Mouse (Mus musculus): Measurements from ENCODE around the gene Ccdc107. TPM values are rescaled to one million over a fixed set of nuclear protein-coding genes. Genes with fewer than 3 reads are reported as not detected.
A peak's percentile ranks its signal among the peaks of the same experiment; 100 is the strongest.

Ccdc107 gene
- polyA plus RNA-seq, 1 experiment from 2014 or later: 54.3 TPM

GRCm38 (mm10) chr4:43499407-43500333 lies 7.0 kb downstream of the Ccdc107 start, which contains the start of gene Arhgef39:
Gene Arhgef39 (minus strand): TSS chr4:43499695.
- no peaks in the 10 kb centered on the region; the same call in 1 of the 2 replicates for H3K27me3 ChIP-seq (ENCODE audit: control insufficient read depth, insufficient read depth, low read length)
- 7% methylated on average over 50 of the region's 50 CpGs for WGBS
- peak within 1 kb of the TSS; percentile 69 for H3K4me2 ChIP-seq (ENCODE audit: low read depth, low read length, severe bottlenecking)
- H3K27ac ChIP-seq (ENCODE audit: low read depth, low read length): no peak within 1 kb of the TSS
- peak within 1 kb of the TSS; percentile 72 for H3K9ac ChIP-seq (ENCODE audit: low read length)
- peak; percentile 91 for DNase-seq (ENCODE audit: low spot score)
- H3K9me3 ChIP-seq (ENCODE audit: control insufficient read depth, low read length): no peaks in the 10 kb centered on the region
- peak; percentile 91 for ATAC-seq (replicated peaks; ENCODE audit: low FRiP score)
- H3K4me1 ChIP-seq (replicated peaks; ENCODE audit: control insufficient read depth, insufficient read depth, low read length): peaks cover 14% of the 10 kb centered on the region; the same call in 1 of the 2 replicates
- H3K4me3 ChIP-seq (ENCODE audit: low read depth, low read length): peak within 1 kb of the TSS; percentile 54
- peaks cover 2% of the 10 kb centered on the region; the same call in 1 of the 2 replicates for H3K36me3 ChIP-seq (ENCODE audit: control insufficient read depth, insufficient read depth, low read length)

DNA sequence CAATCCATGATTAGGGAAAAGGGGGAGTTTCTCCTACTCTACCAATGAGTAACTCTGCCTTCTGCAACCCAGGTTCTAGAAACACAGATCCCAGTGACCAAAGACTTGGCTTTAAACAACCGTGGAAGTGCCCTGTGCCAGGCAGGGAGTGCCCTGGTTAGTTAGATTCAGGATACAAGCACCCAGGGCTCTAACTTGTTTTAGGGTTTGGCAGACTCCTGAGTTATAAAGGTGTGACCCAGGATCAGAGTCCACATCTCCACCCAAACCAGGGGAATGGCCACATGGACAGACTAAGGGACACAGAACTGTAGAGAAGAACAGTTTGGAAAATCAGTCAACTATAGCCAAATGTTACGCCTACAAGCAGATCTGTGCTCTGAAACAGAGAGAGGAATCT lies 10.3 kb downstream of the Ccdc107 start:
- Histone ChIP-seq H3K9me3 (ENCODE audit: control insufficient read depth, low read length) (no peaks in the 10 kb centered on the region), H3K4me2 (ENCODE audit: low read depth, low read length, severe bottlenecking) (no peak overlapping the region), H3K27ac (ENCODE audit: low read depth, low read length) (no peak overlapping the region), H3K36me3 (ENCODE audit: control insufficient read depth, insufficient read depth, low read length) (no peaks in the 10 kb centered on the region), H3K27me3 (ENCODE audit: control insufficient read depth, insufficient read depth, low read length) (peaks cover 3% of the 10 kb centered on the region), H3K4me3 (ENCODE audit: low read depth, low read length) (no peak overlapping the region), H3K4me1 (replicated peaks; ENCODE audit: control insufficient read depth, insufficient read depth, low read length) (peaks cover 8% of the 10 kb centered on the region; the same call in 1 of the 2 replicates), H3K9ac (ENCODE audit: low read length) (no peak overlapping the region)
- ATAC-seq (replicated peaks; ENCODE audit: low FRiP score): no peak
- 79% methylated on average over 2 of the region's 2 CpGs for WGBS
- DNase-seq (ENCODE audit: low spot score): no peak

DNA sequence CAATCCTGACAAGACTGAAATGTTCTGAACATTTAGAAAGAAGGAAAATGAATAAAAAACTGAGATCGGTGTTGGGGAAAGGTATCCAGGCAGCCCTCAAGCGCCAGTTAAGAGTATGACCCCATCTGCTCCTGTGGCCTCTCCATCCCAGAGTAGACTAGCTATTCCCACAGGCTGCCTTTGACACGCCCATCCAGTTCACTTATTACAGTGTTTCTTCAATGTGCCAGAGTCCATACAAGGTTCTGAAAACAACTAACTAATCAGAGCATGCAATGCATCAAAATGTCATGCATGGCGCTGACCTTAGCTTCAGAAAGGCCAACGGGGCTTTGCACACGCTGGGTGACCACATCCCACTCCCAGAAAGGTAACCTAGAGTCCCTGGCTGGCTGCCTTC lies 10.8 kb downstream of the Ccdc107 start:
- Histone ChIP-seq H3K9ac (ENCODE audit: low read length) (no peak overlapping the region), H3K27ac (ENCODE audit: low read depth, low read length) (no peak overlapping the region), H3K36me3 (ENCODE audit: control insufficient read depth, insufficient read depth, low read length) (no peaks in the 10 kb centered on the region), H3K4me1 (replicated peaks; ENCODE audit: control insufficient read depth, insufficient read depth, low read length) (peaks cover 6% of the 10 kb centered on the region; the same call in 1 of the 2 replicates), H3K9me3 (ENCODE audit: control insufficient read depth, low read length) (no peaks in the 10 kb centered on the region), H3K4me3 (ENCODE audit: low read depth, low read length) (no peak overlapping the region), H3K4me2 (ENCODE audit: low read depth, low read length, severe bottlenecking) (no peak overlapping the region), H3K27me3 (ENCODE audit: control insufficient read depth, insufficient read depth, low read length) (peaks cover 3% of the 10 kb centered on the region)
- ATAC-seq (replicated peaks; ENCODE audit: low FRiP score): no peak
- DNase-seq (ENCODE audit: low spot score): no peak
- 84% methylated on average over 6 of the region's 6 CpGs for WGBS

DNA sequence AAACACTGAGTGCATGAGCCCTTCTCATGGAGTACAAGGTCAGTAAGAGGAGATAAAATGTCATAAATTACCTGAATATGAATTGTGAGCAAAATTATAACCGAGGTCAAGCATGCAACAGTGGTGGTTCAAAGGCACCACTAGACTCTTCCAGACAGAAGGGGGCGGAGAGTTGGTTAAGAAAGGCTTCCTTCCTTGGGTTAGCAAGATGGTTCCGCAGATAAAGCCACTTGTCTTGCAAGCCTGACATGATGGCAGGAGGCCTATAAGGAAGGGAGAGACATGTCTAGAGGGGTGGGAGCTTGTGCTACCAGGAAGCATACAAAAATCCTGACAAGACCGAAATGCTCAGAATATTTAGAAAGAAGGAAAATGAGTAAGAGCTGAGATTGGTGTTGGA lies 11.6 kb downstream of the Ccdc107 start:
- Histone ChIP-seq H3K4me1 (replicated peaks; ENCODE audit: control insufficient read depth, insufficient read depth, low read length) (peaks cover 9% of the 10 kb centered on the region; the same call in 1 of the 2 replicates), H3K4me2 (ENCODE audit: low read depth, low read length, severe bottlenecking) (no peak overlapping the region), H3K27ac (ENCODE audit: low read depth, low read length) (no peak overlapping the region), H3K9me3 (ENCODE audit: control insufficient read depth, low read length) (no peaks in the 10 kb centered on the region), H3K36me3 (ENCODE audit: control insufficient read depth, insufficient read depth, low read length) (no peaks in the 10 kb centered on the region), H3K9ac (ENCODE audit: low read length) (no peak overlapping the region), H3K4me3 (ENCODE audit: low read depth, low read length) (no peak overlapping the region), H3K27me3 (ENCODE audit: control insufficient read depth, insufficient read depth, low read length) (peaks cover 3% of the 10 kb centered on the region)
- 86% methylated on average over 4 of the region's 4 CpGs for WGBS
- ATAC-seq (replicated peaks; ENCODE audit: low FRiP score) (no peak), DNase-seq (ENCODE audit: low spot score) (no peak)

GRCm38 (mm10) chr4:43506074-43506473 lies 13.4 kb downstream of the Ccdc107 start:
- no peak overlapping the region for H3K4me3 ChIP-seq (ENCODE audit: low read depth, low read length)
- H3K4me2 ChIP-seq (ENCODE audit: low read depth, low read length, severe bottlenecking): no peak overlapping the region
- 80% methylated on average over 8 of the region's 8 CpGs for WGBS
- peaks cover 3% of the 10 kb centered on the region for H3K27me3 ChIP-seq (ENCODE audit: control insufficient read depth, insufficient read depth, low read length)
- no peak overlapping the region for H3K9ac ChIP-seq (ENCODE audit: low read length)
- DNase-seq (ENCODE audit: low spot score): no peak
- H3K27ac ChIP-seq (ENCODE audit: low read depth, low read length): no peak overlapping the region
- H3K4me1 ChIP-seq (replicated peaks; ENCODE audit: control insufficient read depth, insufficient read depth, low read length): peaks cover 9% of the 10 kb centered on the region; the same call in 1 of the 2 replicates
- no peaks in the 10 kb centered on the region for H3K36me3 ChIP-seq (ENCODE audit: control insufficient read depth, insufficient read depth, low read length)
- ATAC-seq (replicated peaks; ENCODE audit: low FRiP score): no peak
- H3K9me3 ChIP-seq (ENCODE audit: control insufficient read depth, low read length): no peaks in the 10 kb centered on the region

DNA sequence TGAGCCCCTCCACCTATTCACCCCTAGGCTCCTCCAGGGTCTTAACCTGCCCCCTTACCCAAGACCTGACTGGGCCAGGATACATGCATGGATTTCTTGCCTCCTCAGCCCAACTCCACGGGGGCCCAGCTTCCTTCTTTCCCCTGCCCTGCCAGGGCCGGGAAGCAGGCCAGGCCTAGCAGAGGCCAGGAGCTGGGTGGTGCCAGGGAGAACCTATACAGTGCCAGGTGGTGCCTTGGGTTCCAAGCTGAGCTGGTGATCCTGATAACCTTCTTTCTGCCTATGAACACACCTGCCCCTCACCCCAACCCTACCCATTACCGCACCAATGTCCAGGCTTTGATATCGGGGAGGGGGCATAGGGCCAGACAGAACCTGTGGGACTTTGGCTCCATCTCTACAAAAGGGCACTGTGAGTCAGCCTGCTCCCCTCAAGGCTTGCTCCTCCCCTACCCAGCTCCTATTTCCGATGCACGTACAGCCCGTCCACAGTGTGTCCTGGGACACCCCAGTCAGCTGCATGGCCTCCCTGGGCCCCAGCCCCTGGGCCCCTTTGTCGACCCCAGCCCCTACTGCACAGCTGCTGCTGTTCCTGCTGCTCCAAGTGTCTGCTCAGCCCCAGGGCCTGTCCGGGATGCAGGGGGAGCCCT lies 14.0 kb downstream of the Ccdc107 start, which contains the start of gene Car9:
TSS of gene Car9 (plus strand) at position 431 of the 650 bp plus-strand sequence.
- WGBS: 59% methylated on average over 9 of the region's 9 CpGs
- no peaks in the 10 kb centered on the region for H3K9me3 ChIP-seq (ENCODE audit: control insufficient read depth, low read length)
- no peak for DNase-seq (ENCODE audit: low spot score)
- no peak for ATAC-seq (replicated peaks; ENCODE audit: low FRiP score)
- H3K4me1 ChIP-seq (replicated peaks; ENCODE audit: control insufficient read depth, insufficient read depth, low read length): peaks cover 9% of the 10 kb centered on the region; the same call in 1 of the 2 replicates
- peaks cover 3% of the 10 kb centered on the region for H3K27me3 ChIP-seq (ENCODE audit: control insufficient read depth, insufficient read depth, low read length)
- H3K27ac ChIP-seq (ENCODE audit: low read depth, low read length): no peak within 1 kb of the TSS
- no peaks in the 10 kb centered on the region for H3K36me3 ChIP-seq (ENCODE audit: control insufficient read depth, insufficient read depth, low read length)
- no peak within 1 kb of the TSS for H3K4me2 ChIP-seq (ENCODE audit: low read depth, low read length, severe bottlenecking)
- no peak within 1 kb of the TSS for H3K9ac ChIP-seq (ENCODE audit: low read length)
- no peak within 1 kb of the TSS for H3K4me3 ChIP-seq (ENCODE audit: low read depth, low read length)

DNA sequence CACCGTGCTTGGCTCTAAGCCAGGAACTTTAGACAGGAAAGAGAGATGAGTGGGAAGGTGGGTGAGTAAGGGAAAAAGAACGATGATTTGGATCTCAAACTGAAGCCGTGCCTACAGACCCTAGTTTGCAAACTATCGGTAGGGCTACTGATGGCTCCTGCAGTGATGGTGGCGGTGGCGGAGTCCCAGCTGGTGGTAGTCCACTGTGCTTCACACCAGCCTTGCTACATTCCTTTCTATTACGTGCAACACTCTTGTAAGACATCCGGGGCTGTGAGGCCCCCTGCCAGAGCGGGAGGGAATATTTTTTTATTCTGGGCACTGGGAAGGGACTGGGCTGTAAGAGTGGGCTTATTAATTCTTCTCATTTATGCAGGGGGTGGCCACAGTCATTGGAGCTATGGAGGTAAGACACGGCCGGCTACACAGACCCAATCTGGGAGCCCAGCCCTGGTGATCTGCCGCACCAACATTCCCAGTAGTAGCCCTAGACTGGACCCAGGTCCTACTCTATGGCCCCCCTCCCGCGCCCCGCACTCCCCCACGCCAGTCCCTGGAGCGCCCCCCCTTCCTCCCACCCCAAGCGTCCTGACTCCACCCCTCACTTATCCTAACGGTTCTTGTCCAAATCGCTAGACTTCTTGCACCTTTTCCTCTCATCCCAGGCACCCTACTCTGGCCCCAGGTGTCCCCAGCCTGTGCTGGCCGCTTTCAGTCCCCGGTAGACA lies 15.4 kb downstream of the Ccdc107 start:
- H3K4me1 ChIP-seq (replicated peaks; ENCODE audit: control insufficient read depth, insufficient read depth, low read length): peaks cover 9% of the 10 kb centered on the region; the same call in 1 of the 2 replicates
- peak overlapping the region; percentile 69 for H3K4me2 ChIP-seq (ENCODE audit: low read depth, low read length, severe bottlenecking)
- 14% methylated on average over 21 of the region's 22 CpGs for whole genome bisulfite sequencing
- H3K36me3 ChIP-seq (ENCODE audit: control insufficient read depth, insufficient read depth, low read length): no peaks in the 10 kb centered on the region
- peak overlapping the region; percentile 44 for H3K9ac ChIP-seq (ENCODE audit: low read length)
- H3K27me3 ChIP-seq (ENCODE audit: control insufficient read depth, insufficient read depth, low read length): peaks cover 3% of the 10 kb centered on the region
- no peak overlapping the region for H3K27ac ChIP-seq (ENCODE audit: low read depth, low read length)
- ATAC-seq (replicated peaks; ENCODE audit: low FRiP score): peak; percentile 24; the same call in 1 of the 2 replicates
- H3K9me3 ChIP-seq (ENCODE audit: control insufficient read depth, low read length): no peaks in the 10 kb centered on the region
- DNase-seq (ENCODE audit: low spot score): no peak
- peak overlapping the region; percentile 27 for H3K4me3 ChIP-seq (ENCODE audit: low read depth, low read length)

DNA sequence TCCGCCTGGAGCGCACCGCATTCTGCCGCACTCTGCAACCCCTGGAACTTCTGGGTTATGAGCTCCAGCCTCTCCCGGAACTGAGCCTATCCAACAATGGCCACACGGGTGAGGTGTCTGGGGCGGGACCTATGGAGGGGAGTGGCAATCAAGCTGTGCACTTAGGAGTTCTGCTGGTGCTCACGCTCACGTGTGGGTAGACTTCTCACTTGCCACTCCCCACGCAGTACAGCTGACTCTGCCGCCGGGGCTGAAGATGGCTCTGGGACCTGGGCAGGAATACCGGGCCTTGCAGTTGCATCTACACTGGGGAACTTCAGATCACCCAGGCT lies 15.9 kb downstream of the Ccdc107 start:
- H3K9me3 ChIP-seq (ENCODE audit: control insufficient read depth, low read length): no peaks in the 10 kb centered on the region
- peaks cover 9% of the 10 kb centered on the region; the same call in 1 of the 2 replicates for H3K4me1 ChIP-seq (replicated peaks; ENCODE audit: control insufficient read depth, insufficient read depth, low read length)
- peak overlapping the region; percentile 69 for H3K4me2 ChIP-seq (ENCODE audit: low read depth, low read length, severe bottlenecking)
- H3K9ac ChIP-seq (ENCODE audit: low read length): peak overlapping the region; percentile 44
- H3K27me3 ChIP-seq (ENCODE audit: control insufficient read depth, insufficient read depth, low read length): peaks cover 3% of the 10 kb centered on the region
- DNase-seq (ENCODE audit: low spot score): peak; percentile 72
- no peaks in the 10 kb centered on the region for H3K36me3 ChIP-seq (ENCODE audit: control insufficient read depth, insufficient read depth, low read length)
- H3K27ac ChIP-seq (ENCODE audit: low read depth, low read length): no peak overlapping the region
- peak overlapping the region; percentile 27 for H3K4me3 ChIP-seq (ENCODE audit: low read depth, low read length)
- peak; percentile 60; the same call in 1 of the 2 replicates for ATAC-seq (replicated peaks; ENCODE audit: low FRiP score)
- 5% methylated on average over 13 of the region's 13 CpGs for WGBS
